Mouse (Mus musculus) limb, embryonic 15.5 days (tissue): Measurements from ENCODE around the gene Entpd8. TPM values are rescaled to one million over a fixed set of nuclear protein-coding genes. Genes with fewer than 3 reads are reported as not detected.

ENCODE experiments used
- ATAC-seq: fragments of 200-750 bp; cut with Nextera tagmentation; 2 replicates; pipeline ENCODE4 v1.8.0; 2017; ENCODE audit warnings: low read depth, moderate TSS enrichment; ENCODE audit not compliant: insufficient number of reproducible peaks, low FRiP score, low TSS enrichment
- H3K27ac ChIP-seq: fragments of 300-500 bp; sonication (generic); 2 replicates; pipeline ENCODE4 v1.5.1; 2015; ENCODE audit warnings: moderate library complexity, mild to moderate bottlenecking, inconsistent platforms
- H3K27me3 ChIP-seq: fragments of 300-500 bp; sonication (generic); 2 replicates; pipeline ENCODE4 v1.6.1; 2015; ENCODE audit warnings: inconsistent platforms
- H3K36me3 ChIP-seq: fragments of 300-500 bp; sonication (generic); 2 replicates; pipeline ENCODE4 v1.6.1; 2015; ENCODE audit warnings: inconsistent platforms
- H3K4me1 ChIP-seq: fragments of 300-500 bp; sonication (generic); 2 replicates; pipeline ENCODE4 v1.6.1; 2015; ENCODE audit warnings: inconsistent platforms
- H3K4me2 ChIP-seq: fragments of 300-500 bp; sonication (generic); 2 replicates; pipeline ENCODE4 v1.6.1; 2015; ENCODE audit warnings: mild to moderate bottlenecking, inconsistent platforms
- H3K4me3 ChIP-seq: fragments of 300-500 bp; sonication (generic); 2 replicates; pipeline ENCODE4 v1.5.1; 2015; ENCODE audit warnings: mild to moderate bottlenecking, inconsistent platforms
- H3K9ac ChIP-seq: fragments of 300-500 bp; sonication (generic); 2 replicates; pipeline ENCODE4 v1.6.1; 2015; ENCODE audit warnings: inconsistent platforms
- H3K9me3 ChIP-seq: fragments of 300-500 bp; sonication (generic); 2 replicates; pipeline ENCODE4 v1.6.1; 2016; ENCODE audit warnings: inconsistent platforms
- WGBS: fragments of 180-500 bp; shearing (Covaris S2); methylation state at CpG from one replicate; pipeline ENCODE4 v1.1.7; 2015; 5-methylcytosine and 5-hydroxymethylcytosine counted together
- polyA plus RNA-seq: library from polyadenylated mRNA; unstranded; fragments of >200 nt; fragmentation: Nextera tagmentation; extraction: Ambion mirVana; gene quantifications from 2 replicates; pipeline ENCODE4 v1.2.1, GENCODE M21; 2015

The Entpd8 gene
- polyA plus RNA-seq, 1 experiment from 2014 or later = not detected

DNA sequence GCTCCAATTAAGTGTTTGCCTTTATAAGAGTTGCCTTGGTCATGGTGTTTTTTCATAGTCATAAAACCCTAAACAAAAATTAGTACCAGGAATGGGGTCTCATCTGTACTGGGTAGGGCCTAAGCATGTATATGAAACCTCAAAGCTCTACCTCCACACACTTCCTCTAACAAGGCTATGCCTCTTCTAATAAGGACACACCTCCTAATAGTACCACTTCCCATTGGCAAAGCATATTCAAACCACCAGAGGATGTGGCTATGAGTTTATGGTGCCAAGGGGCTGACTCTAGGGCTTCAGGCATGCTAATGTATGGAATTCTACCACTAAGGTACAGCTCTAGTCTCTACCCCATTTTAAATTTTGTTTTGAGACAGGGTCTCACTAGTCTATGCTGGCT, 14.6 kb upstream of the Entpd8 start:
- no peak overlapping the region for H3K27ac ChIP-seq
- ATAC-seq = no peak
- H3K27me3 ChIP-seq = no peaks in the 10 kb centered on the region
- no peaks in the 10 kb centered on the region for H3K9me3 ChIP-seq
- no peak overlapping the region for H3K4me3 ChIP-seq
- H3K9ac ChIP-seq = no peak overlapping the region
- peaks cover 13% of the 10 kb centered on the region for H3K36me3 ChIP-seq
- no peaks in the 10 kb centered on the region for H3K4me1 ChIP-seq
- H3K4me2 ChIP-seq = no peak overlapping the region

DNA sequence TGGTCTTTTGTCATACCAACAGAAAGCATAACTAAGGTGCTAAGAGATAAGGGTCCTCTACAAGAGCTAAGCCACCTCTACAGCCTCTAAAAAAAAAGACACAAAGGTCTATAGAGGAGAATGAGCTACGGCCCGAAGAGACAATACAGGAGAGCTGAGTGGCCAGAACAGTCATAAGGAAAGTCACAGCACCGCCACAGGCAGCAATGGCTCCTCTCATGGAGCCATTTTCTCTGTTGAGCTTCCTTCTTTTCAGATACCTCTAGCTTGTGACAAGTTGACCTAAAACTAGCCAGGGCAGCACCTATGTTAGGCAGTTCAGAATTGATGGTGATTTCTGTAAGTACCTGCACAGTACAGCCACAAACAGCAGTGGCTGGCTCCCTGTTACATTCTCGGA, 13.6 kb upstream of the Entpd8 start:
- WGBS = 82% methylated on average over 4 of the region's 4 CpGs
- no peak for ATAC-seq
- H3K4me2 ChIP-seq = no peak overlapping the region
- H3K4me1 ChIP-seq = no peaks in the 10 kb centered on the region
- no peak overlapping the region for H3K27ac ChIP-seq
- H3K27me3 ChIP-seq = no peaks in the 10 kb centered on the region
- no peak overlapping the region for H3K9ac ChIP-seq
- no peaks in the 10 kb centered on the region for H3K9me3 ChIP-seq
- H3K36me3 ChIP-seq = peaks cover 8% of the 10 kb centered on the region
- H3K4me3 ChIP-seq = no peak overlapping the region

DNA sequence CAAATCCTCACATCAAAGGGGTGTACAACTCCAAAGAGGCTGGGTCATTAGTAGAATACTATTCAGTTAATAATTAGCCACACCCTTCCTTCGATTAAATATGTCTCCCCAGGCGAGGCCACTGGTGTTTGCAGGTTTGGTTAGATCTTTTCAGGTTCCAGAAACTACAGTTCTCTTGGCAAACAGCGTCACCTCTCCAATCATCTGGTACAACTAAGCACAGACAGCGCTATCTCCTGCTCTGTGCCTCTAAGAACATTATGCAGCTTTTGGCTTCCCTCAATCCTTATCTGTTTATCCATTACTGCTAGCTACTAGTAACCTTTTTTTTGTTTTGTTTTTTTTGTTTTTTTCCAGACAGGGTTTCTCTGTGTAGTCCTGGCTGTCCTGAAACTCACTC, 10.6 kb upstream of the Entpd8 start:
- 74% methylated on average over 4 of the region's 4 CpGs for WGBS
- Histone ChIP-seq H3K9me3 (no peaks in the 10 kb centered on the region), H3K27ac (no peak overlapping the region), H3K4me1 (no peaks in the 10 kb centered on the region), H3K9ac (no peak overlapping the region), H3K36me3 (no peaks in the 10 kb centered on the region), H3K27me3 (no peaks in the 10 kb centered on the region), H3K4me2 (no peak overlapping the region), H3K4me3 (no peak overlapping the region)
- no peak for ATAC-seq

DNA sequence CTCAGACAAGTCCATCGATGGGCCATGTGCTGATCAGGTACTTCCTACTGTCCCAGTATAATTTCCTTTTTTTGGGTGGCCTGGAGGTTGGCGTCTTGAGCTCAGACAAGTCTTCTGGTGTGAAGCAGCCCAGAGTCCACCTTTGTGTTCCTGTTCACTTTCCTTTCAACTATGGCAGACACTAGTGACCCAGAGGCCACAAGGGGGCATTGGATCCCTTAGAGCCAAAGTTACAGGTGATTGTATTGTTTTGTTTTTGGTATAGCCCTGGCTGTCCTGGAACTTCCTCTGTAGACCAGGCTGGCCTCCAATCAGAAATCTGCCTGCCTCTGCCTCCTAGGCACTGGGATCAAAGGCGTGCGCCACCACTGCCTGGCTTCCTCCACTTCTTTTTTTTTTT, 7.7 kb upstream of the Entpd8 start:
- H3K9ac ChIP-seq = no peak overlapping the region
- no peaks in the 10 kb centered on the region for H3K36me3 ChIP-seq
- H3K4me2 ChIP-seq = no peak overlapping the region
- no peaks in the 10 kb centered on the region for H3K27me3 ChIP-seq
- no peaks in the 10 kb centered on the region for H3K9me3 ChIP-seq
- H3K4me1 ChIP-seq = no peaks in the 10 kb centered on the region
- no peak overlapping the region for H3K27ac ChIP-seq
- 87% methylated on average over 4 of the region's 4 CpGs for WGBS
- H3K4me3 ChIP-seq = no peak overlapping the region
- no peak for ATAC-seq

DNA sequence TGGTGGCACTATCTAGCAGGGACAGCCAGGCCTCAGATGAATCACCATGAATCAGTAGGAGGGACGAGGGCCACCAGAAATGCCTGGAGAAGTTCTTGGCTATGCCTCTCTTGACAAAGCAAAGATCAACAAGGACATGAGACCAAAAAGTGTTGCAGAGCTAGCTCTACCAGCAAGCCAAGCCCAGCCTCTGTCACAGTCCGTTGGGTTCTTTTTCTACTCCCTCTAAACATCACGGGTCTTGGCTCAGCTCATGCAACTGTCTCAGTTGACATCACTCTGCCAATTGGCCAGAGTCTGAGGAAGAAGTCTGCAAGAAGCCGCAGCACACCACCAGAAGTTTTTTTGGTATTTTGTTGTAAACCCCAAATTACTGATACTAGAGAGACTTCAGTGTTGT, 4.6 kb upstream of the Entpd8 start:
- no peak overlapping the region for H3K27ac ChIP-seq
- WGBS = 59% methylated on average over 4 of the region's 4 CpGs
- no peak overlapping the region for H3K4me3 ChIP-seq
- no peak overlapping the region for H3K4me2 ChIP-seq
- no peak overlapping the region for H3K9ac ChIP-seq
- no peaks in the 10 kb centered on the region for H3K4me1 ChIP-seq
- H3K36me3 ChIP-seq = no peaks in the 10 kb centered on the region
- no peak for ATAC-seq
- H3K27me3 ChIP-seq = no peaks in the 10 kb centered on the region
- no peaks in the 10 kb centered on the region for H3K9me3 ChIP-seq

DNA sequence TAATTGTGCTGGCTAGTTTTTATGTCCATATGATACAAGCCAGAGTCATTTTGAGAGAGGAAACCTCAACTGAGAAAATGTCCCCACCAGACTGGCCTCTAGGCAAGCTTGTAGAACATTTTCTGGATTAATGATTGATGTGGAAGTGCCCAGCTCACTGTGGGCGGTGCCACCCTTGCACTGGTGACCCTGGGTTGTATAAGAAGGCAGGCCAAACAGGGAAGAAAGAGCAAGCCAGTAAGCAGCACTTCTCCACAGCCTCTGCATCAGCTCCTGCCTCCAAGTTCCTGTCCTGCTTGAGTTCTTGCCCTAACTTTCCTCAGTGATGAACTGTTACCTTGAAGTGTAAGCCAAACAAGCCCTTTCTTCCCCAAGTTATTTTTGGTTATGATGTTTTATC, 1.1 kb upstream of the Entpd8 start:
- Histone ChIP-seq H3K4me3 (no peak overlapping the region), H3K27ac (no peak overlapping the region), H3K9ac (no peak overlapping the region), H3K36me3 (no peaks in the 10 kb centered on the region), H3K27me3 (no peaks in the 10 kb centered on the region; the same call in 1 of the 2 replicates), H3K4me1 (no peaks in the 10 kb centered on the region), H3K9me3 (no peaks in the 10 kb centered on the region), H3K4me2 (no peak overlapping the region)
- no peak for ATAC-seq
- WGBS = 68% methylated on average over 1 of the region's 1 CpGs

DNA sequence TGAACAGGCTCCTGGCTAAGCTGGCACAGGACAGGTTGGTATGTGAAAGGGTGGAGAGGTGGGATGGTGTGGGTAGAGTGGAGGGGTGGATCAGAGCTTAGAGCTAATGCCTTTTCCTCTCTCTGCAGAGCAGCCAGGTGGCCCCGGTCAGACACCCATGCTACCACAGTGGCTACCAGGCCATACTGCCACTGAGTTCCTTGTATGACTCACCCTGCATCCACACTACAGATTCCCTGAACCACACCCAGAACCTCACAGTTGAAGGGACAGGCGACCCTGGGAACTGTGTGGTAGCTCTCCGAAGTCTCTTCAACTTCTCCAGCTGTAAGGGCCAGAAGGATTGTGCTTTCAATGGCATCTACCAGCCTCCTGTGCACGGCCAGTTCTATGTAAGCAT, 3.6 kb downstream of the Entpd8 start:
- Histone ChIP-seq H3K4me1 (no peaks in the 10 kb centered on the region), H3K27ac (no peak overlapping the region), H3K4me3 (no peak overlapping the region), H3K36me3 (no peaks in the 10 kb centered on the region), H3K27me3 (no peaks in the 10 kb centered on the region; the same call in 1 of the 2 replicates), H3K9ac (no peak overlapping the region), H3K9me3 (no peaks in the 10 kb centered on the region), H3K4me2 (no peak overlapping the region)
- 79% methylated on average over 4 of the region's 4 CpGs for WGBS
- no peak for ATAC-seq

DNA sequence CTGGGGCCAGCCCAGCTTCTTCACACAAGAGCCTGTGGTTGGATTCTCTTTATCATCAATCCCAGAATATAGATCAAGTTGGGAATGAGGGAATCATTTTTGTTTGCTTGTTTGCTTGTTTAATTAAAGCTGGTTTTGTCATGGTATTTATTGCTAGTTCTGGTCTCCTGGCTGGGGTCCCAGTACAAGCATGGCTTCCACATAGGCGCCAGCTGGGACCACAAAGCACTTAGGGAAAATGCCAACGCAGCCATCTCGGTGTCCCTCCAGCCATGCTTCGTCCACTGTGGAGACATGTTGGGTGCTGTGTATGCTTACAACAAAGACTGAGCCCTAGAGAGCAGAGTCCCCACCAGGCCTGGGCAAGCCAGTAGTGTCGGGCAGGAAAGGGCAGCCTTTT, 5.5 kb downstream of the Entpd8 start:
- Histone ChIP-seq H3K27me3 (no peaks in the 10 kb centered on the region; the same call in 1 of the 2 replicates), H3K27ac (no peak overlapping the region), H3K9ac (no peak overlapping the region), H3K4me1 (no peaks in the 10 kb centered on the region), H3K9me3 (no peaks in the 10 kb centered on the region), H3K4me2 (no peak overlapping the region), H3K4me3 (no peak overlapping the region), H3K36me3 (no peaks in the 10 kb centered on the region)
- 88% methylated on average over 5 of the region's 5 CpGs for WGBS
- no peak for ATAC-seq

DNA sequence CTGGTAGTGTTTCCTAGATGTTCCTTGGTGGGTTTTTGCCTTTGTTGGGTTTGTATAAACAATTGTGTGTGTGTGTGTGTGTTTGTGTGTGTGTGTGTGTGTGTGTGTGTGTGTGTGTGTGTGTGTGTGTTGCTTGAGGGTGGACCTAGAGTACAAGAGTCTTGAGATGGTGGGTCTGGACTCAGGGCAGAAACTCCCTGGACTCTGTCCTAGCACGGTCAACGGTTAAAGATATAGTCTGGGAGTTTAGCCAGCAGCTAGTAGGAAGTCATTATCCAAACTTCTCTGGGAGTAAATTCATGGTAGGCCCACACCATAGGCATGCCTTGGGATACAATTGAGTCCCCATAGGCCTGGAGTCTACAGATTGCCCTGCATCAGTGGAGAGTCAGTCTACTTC, 7.7 kb downstream of the Entpd8 start:
- H3K27ac ChIP-seq = no peak overlapping the region
- no peak overlapping the region for H3K4me2 ChIP-seq
- H3K4me1 ChIP-seq = no peaks in the 10 kb centered on the region
- no peak overlapping the region for H3K4me3 ChIP-seq
- no peaks in the 10 kb centered on the region for H3K9me3 ChIP-seq
- no peak overlapping the region for H3K9ac ChIP-seq
- H3K27me3 ChIP-seq = no peaks in the 10 kb centered on the region
- no peaks in the 10 kb centered on the region for H3K36me3 ChIP-seq
- no peak for ATAC-seq
- 85% methylated on average over 2 of the region's 2 CpGs for WGBS

DNA sequence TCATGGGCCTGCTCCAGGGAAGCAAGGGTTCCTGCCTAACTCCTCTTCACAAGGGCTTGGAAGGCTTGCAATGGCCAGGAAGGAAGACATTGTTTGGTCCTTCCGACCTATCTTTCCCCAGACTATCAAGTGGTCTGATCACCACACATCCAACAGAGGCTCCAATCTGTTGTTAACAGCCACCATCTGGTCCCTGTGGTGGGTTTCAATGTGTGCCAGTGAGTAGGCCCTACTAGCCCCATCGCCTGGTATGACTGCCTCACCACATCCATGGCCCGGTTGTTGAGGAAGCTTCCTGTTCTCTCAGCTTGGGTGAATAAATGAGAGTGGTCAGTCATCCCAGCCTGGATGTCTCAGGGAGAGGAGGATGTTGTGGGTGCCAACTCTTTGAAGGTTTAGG, 8.5 kb downstream of the Entpd8 start:
- Histone ChIP-seq H3K9ac (no peak overlapping the region), H3K36me3 (no peaks in the 10 kb centered on the region), H3K4me1 (no peaks in the 10 kb centered on the region), H3K27me3 (no peaks in the 10 kb centered on the region), H3K27ac (no peak overlapping the region), H3K9me3 (no peaks in the 10 kb centered on the region), H3K4me3 (no peak overlapping the region), H3K4me2 (no peak overlapping the region)
- WGBS = 83% methylated on average over 3 of the region's 3 CpGs
- ATAC-seq = no peak

DNA sequence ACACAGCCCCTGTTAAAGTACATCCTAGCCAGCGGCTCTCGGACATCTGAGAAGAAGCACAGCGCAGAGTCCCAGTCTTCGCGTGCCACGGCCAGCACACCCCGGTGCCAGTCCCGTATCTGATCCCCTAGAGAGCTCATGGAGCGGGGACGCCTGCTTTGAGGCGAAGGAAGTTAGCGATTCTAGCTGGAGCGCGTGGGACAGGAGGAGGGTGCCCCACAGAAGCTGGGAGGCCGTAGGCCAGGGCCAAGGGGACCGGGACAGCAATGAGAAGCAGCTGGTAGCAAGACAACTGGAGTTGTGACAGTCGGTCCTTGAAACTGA, 14.6 kb downstream of the Entpd8 start:
- Histone ChIP-seq H3K9me3 (no peaks in the 10 kb centered on the region), H3K36me3 (no peaks in the 10 kb centered on the region), H3K4me1 (peaks cover 6% of the 10 kb centered on the region; the same call in 1 of the 2 replicates), H3K9ac (no peak overlapping the region), H3K4me3 (peak overlapping the region; percentile 10; the same call in 1 of the 2 replicates), H3K27ac (no peak overlapping the region), H3K27me3 (peaks cover 17% of the 10 kb centered on the region), H3K4me2 (peak overlapping the region; percentile 35)
- 40% methylated on average over 17 of the region's 17 CpGs for WGBS
- ATAC-seq = no peak

DNA sequence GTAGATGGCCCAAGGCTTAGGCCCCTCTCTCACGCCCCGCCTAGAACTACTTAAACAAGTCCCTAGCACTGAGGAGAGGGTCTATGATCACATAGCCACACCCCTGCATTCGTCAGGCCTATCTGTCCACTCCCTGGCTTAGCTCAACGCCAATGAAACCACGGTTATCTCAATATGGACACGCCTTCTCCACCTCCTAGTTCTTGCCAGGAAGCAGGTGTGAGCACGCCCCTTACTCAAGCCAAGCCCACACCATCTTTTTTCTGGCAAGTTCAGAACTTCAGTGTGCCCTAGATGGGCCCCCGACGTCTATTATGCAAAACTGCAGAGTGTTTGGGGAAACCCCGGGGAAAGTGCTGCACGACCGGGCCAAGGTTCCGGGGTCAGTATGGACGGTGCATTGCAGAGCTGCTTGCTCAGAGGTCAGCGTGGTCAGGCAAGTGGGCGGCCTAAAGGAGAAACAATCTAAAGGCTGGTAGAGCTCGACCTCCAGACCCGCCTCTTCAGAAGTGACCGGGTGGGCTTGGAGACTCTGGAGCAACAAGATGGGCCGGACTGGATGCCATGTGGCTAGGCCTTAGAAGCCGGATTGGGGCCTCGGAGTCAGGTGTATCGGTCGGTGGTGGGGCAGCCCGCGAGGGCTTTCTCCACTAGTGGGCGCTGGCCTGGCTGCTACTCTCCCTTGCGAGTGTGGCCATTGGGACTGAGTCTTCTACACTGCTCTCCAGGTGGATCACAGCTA, 15.2 kb downstream of the Entpd8 start, which contains the start of gene Noxa1:
Gene Noxa1, minus strand, starts transcription at position 41 of the 742 bp plus-strand sequence.
- H3K27ac ChIP-seq = no peak within 1 kb of the TSS
- no peaks in the 10 kb centered on the region for H3K36me3 ChIP-seq
- H3K4me2 ChIP-seq = peak within 1 kb of the TSS; percentile 35
- WGBS = 42% methylated on average over 28 of the region's 28 CpGs
- peaks cover 6% of the 10 kb centered on the region; the same call in 1 of the 2 replicates for H3K4me1 ChIP-seq
- no peak within 1 kb of the TSS for H3K9ac ChIP-seq
- no peaks in the 10 kb centered on the region for H3K9me3 ChIP-seq
- ATAC-seq = no peak
- peaks cover 17% of the 10 kb centered on the region for H3K27me3 ChIP-seq
- H3K4me3 ChIP-seq = peak within 1 kb of the TSS; percentile 10; the same call in 1 of the 2 replicates
